Mouse (Mus musculus): ENCODE measurements at regions not wholly inside any gene's neighbourhood (a gene's known extent, or its start where the extent isn't known, plus 50 kb on each side); places are given as distances from the start of the nearest gene placed in this dataset.

GRCm38 (mm10) chr4:72383729-72384128 is 183.0 kb upstream of the Tle1 start:
- no peak overlapping the region for H3K4me3 ChIP-seq (ENCODE audit: low read depth, low read length)
- no peaks in the 10 kb centered on the region for H3K36me3 ChIP-seq (ENCODE audit: control insufficient read depth, insufficient read depth, low read length)
- H3K9me3 ChIP-seq (ENCODE audit: control insufficient read depth, low read length), result no peaks in the 10 kb centered on the region
- H3K4me2 ChIP-seq (replicated peaks; ENCODE audit: low read depth, low read length), result no peak overlapping the region
- DNase-seq (ENCODE audit: low spot score) (no peak), ATAC-seq (ENCODE audit: low FRiP score) (no peak)
- H3K27me3 ChIP-seq (ENCODE audit: control insufficient read depth, insufficient read depth, low read length), result no peaks in the 10 kb centered on the region; the same call in 1 of the 2 replicates
- H3K27ac ChIP-seq (ENCODE audit: low read depth, low read length), result no peak overlapping the region
- H3K9ac ChIP-seq (ENCODE audit: low read depth, low read length), result no peak overlapping the region
- H3K4me1 ChIP-seq (replicated peaks; ENCODE audit: control insufficient read depth, insufficient read depth, low read length), result no peaks in the 10 kb centered on the region
- WGBS, result 73% methylated on average over 2 of the region's 2 CpGs

DNA sequence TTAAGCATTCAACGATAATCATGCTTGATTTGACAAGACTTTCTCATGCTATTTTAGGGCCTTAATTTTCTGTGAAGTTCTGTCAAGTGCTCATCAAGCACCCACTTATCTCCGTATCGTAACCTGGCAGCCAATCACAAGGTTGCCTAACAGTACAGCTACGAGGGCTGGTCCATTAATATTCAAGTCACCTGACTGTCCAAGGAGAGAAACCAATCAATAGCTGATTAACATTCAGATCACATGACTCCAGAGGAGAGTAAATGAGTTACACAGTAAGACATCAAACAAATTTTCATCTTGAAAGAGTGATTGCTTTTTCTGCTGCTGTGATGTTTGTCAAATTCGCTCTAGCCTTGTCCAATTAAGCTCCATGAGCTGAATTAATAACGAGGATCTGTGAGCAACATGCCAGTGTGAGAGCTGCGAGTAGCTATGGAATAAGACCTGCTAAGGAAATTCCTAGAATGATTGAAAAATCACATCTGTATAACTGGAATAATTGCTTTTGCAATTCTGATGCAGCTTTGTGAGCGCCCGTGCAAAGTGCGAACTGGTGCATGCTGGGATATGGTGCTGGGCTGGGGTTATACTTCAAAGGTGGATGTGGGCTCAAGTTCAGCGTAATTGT is 181.9 kb upstream of the Tle1 start:
- WGBS, result 70% methylated on average over 11 of the region's 11 CpGs
- Histone ChIP-seq H3K9ac (ENCODE audit: low read depth, low read length) (no peak overlapping the region), H3K36me3 (ENCODE audit: control insufficient read depth, insufficient read depth, low read length) (no peaks in the 10 kb centered on the region), H3K4me1 (replicated peaks; ENCODE audit: control insufficient read depth, insufficient read depth, low read length) (no peaks in the 10 kb centered on the region), H3K27ac (ENCODE audit: low read depth, low read length) (no peak overlapping the region), H3K27me3 (ENCODE audit: control insufficient read depth, insufficient read depth, low read length) (no peaks in the 10 kb centered on the region; the same call in 1 of the 2 replicates), H3K4me3 (ENCODE audit: low read depth, low read length) (no peak overlapping the region), H3K4me2 (replicated peaks; ENCODE audit: low read depth, low read length) (no peak overlapping the region), H3K9me3 (ENCODE audit: control insufficient read depth, low read length) (no peaks in the 10 kb centered on the region)
- DNase-seq (ENCODE audit: low spot score), result peak; percentile 10
- ATAC-seq (ENCODE audit: low FRiP score), result peak; percentile 58

DNA sequence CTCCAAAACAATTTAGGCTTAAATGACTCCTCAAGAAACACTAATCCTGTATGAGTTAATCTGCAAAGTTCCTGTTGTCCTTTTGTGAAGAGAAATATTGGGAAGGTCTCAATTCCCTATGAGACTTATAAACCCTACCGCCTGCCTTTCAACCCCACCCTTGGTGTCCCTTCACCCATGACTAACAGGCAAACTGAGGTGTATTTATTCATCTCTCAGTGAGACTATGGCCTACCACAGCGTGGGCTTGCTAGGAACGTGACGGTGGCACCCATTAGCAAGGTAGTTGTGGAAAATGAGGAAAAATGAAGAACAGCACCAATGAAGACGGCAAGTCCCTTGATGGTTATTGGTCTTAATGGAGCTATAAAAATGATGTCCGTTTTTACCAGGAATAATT is 181.0 kb upstream of the Tle1 start:
- Histone ChIP-seq H3K27ac (ENCODE audit: low read depth, low read length) (no peak overlapping the region), H3K9me3 (ENCODE audit: control insufficient read depth, low read length) (no peaks in the 10 kb centered on the region), H3K4me2 (replicated peaks; ENCODE audit: low read depth, low read length) (no peak overlapping the region), H3K4me1 (replicated peaks; ENCODE audit: control insufficient read depth, insufficient read depth, low read length) (no peaks in the 10 kb centered on the region), H3K4me3 (ENCODE audit: low read depth, low read length) (no peak overlapping the region), H3K27me3 (ENCODE audit: control insufficient read depth, insufficient read depth, low read length) (no peaks in the 10 kb centered on the region), H3K36me3 (ENCODE audit: control insufficient read depth, insufficient read depth, low read length) (no peaks in the 10 kb centered on the region), H3K9ac (ENCODE audit: low read depth, low read length) (no peak overlapping the region)
- ATAC-seq (ENCODE audit: low FRiP score) (no peak), DNase-seq (ENCODE audit: low spot score) (no peak)
- WGBS, result 83% methylated on average over 6 of the region's 6 CpGs

DNA sequence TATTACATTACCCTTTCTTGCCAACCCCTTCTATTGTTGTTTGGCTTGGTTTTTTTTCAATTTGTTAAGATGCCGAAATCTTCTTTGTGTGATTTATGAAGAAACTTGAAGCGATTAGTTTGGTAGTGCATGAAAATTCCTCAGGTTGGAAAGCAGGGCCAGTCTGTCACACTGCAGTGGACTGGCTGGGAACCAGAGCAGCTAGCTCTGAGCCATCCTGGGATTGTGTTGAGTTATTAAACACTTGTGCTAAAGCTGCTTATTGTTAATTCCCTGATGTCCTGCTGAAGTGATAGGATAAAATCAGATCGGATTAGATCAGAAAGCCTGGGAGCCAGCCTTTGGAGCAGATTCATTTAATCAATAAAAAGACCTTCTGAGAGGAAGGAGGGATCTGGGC is 180.4 kb upstream of the Tle1 start:
- WGBS, result 76% methylated on average over 3 of the region's 3 CpGs
- Histone ChIP-seq H3K9me3 (ENCODE audit: control insufficient read depth, low read length) (no peaks in the 10 kb centered on the region), H3K4me3 (ENCODE audit: low read depth, low read length) (no peak overlapping the region), H3K27me3 (ENCODE audit: control insufficient read depth, insufficient read depth, low read length) (no peaks in the 10 kb centered on the region), H3K4me2 (replicated peaks; ENCODE audit: low read depth, low read length) (no peak overlapping the region), H3K27ac (ENCODE audit: low read depth, low read length) (no peak overlapping the region), H3K9ac (ENCODE audit: low read depth, low read length) (no peak overlapping the region), H3K4me1 (replicated peaks; ENCODE audit: control insufficient read depth, insufficient read depth, low read length) (no peaks in the 10 kb centered on the region), H3K36me3 (ENCODE audit: control insufficient read depth, insufficient read depth, low read length) (no peaks in the 10 kb centered on the region)
- no peak for DNase-seq (ENCODE audit: low spot score)
- no peak for ATAC-seq (ENCODE audit: low FRiP score)

GRCm38 (mm10) chr4:72379515-72379914 is 178.8 kb upstream of the Tle1 start:
- no peak overlapping the region for H3K9ac ChIP-seq (ENCODE audit: low read depth, low read length)
- no peaks in the 10 kb centered on the region for H3K27me3 ChIP-seq (ENCODE audit: control insufficient read depth, insufficient read depth, low read length)
- ATAC-seq (ENCODE audit: low FRiP score) (no peak), DNase-seq (ENCODE audit: low spot score) (no peak)
- H3K27ac ChIP-seq (ENCODE audit: low read depth, low read length), result no peak overlapping the region
- H3K4me3 ChIP-seq (ENCODE audit: low read depth, low read length), result no peak overlapping the region
- H3K4me1 ChIP-seq (replicated peaks; ENCODE audit: control insufficient read depth, insufficient read depth, low read length), result no peaks in the 10 kb centered on the region
- 96% methylated on average over 1 of the region's 1 CpGs for WGBS
- no peak overlapping the region for H3K4me2 ChIP-seq (replicated peaks; ENCODE audit: low read depth, low read length)
- H3K36me3 ChIP-seq (ENCODE audit: control insufficient read depth, insufficient read depth, low read length), result no peaks in the 10 kb centered on the region
- no peaks in the 10 kb centered on the region for H3K9me3 ChIP-seq (ENCODE audit: control insufficient read depth, low read length)

DNA sequence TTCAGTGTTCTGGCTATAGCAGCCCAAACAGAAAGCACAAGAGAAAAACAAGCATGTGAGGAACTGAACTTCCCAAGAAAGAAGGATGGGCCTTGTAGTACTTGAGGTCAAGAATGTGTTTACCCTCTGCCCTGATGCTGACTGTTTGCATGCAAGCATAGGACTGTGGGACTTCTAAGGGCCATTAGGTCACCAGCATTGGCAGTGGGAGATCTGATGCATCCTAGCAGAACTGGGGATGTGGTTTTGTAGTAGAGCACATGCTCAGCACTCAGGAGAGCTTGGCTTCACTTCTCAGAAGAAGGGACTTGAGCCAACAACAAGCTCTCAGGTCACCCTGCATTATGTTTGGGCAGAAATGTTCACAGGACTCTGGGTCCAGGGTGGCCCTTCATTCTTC is 178.3 kb upstream of the Tle1 start:
- Histone ChIP-seq H3K36me3 (ENCODE audit: control insufficient read depth, insufficient read depth, low read length) (no peaks in the 10 kb centered on the region), H3K4me3 (ENCODE audit: low read depth, low read length) (no peak overlapping the region), H3K4me2 (replicated peaks; ENCODE audit: low read depth, low read length) (no peak overlapping the region), H3K27me3 (ENCODE audit: control insufficient read depth, insufficient read depth, low read length) (no peaks in the 10 kb centered on the region), H3K9me3 (ENCODE audit: control insufficient read depth, low read length) (no peaks in the 10 kb centered on the region), H3K27ac (ENCODE audit: low read depth, low read length) (no peak overlapping the region), H3K4me1 (replicated peaks; ENCODE audit: control insufficient read depth, insufficient read depth, low read length) (no peaks in the 10 kb centered on the region), H3K9ac (ENCODE audit: low read depth, low read length) (no peak overlapping the region)
- ATAC-seq (ENCODE audit: low FRiP score) (no peak), DNase-seq (ENCODE audit: low spot score) (no peak)

DNA sequence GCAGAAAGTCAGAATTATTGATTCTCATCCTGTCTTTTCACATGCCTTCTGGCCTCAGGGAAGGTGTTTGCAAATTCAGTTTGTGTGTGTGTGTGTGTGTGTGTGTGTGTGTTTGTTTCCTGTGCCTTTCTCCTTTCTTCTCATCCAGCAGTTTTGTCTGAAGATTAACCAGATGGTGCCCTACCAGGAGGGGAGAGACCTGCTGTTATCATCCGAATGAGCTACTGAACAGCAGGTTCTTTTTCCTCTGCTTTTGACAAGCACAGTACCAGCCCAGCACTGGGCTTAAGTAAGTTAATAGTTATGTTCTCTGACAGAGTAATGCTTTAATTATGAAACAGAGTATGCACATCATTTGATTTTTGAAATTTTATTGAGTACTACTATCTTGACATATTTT is 176.8 kb upstream of the Tle1 start:
- Histone ChIP-seq H3K36me3 (ENCODE audit: control insufficient read depth, insufficient read depth, low read length) (no peaks in the 10 kb centered on the region), H3K4me3 (ENCODE audit: low read depth, low read length) (no peak overlapping the region), H3K27ac (ENCODE audit: low read depth, low read length) (no peak overlapping the region), H3K4me1 (replicated peaks; ENCODE audit: control insufficient read depth, insufficient read depth, low read length) (no peaks in the 10 kb centered on the region), H3K9ac (ENCODE audit: low read depth, low read length) (no peak overlapping the region), H3K27me3 (ENCODE audit: control insufficient read depth, insufficient read depth, low read length) (no peaks in the 10 kb centered on the region), H3K4me2 (replicated peaks; ENCODE audit: low read depth, low read length) (no peak overlapping the region), H3K9me3 (ENCODE audit: control insufficient read depth, low read length) (no peaks in the 10 kb centered on the region)
- 23% methylated on average over 1 of the region's 1 CpGs for WGBS
- DNase-seq (ENCODE audit: low spot score), result no peak
- no peak for ATAC-seq (ENCODE audit: low FRiP score)

DNA sequence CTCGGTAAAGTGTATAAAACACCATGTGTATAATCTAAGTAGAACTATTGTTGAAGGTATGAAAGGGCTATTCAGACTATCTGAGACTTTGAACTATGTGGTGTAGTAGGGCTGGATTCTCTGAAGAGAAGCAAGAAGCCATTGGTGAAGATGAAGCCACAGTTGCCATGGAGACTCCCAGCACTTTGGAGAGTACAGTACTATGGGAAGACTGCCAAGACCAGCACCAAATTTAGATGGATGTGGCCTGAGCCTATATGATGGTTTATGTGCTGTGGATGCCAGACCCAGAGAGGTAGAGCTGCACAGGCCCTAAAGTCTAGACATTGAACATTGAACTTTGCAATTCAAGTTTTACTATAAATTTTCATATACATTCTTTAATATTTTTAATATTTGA is 151.3 kb upstream of the Tle1 start:
- Histone ChIP-seq H3K4me3 (ENCODE audit: low read depth, low read length) (no peak overlapping the region), H3K36me3 (ENCODE audit: control insufficient read depth, insufficient read depth, low read length) (no peaks in the 10 kb centered on the region), H3K9ac (ENCODE audit: low read depth, low read length) (no peak overlapping the region), H3K9me3 (ENCODE audit: control insufficient read depth, low read length) (no peaks in the 10 kb centered on the region), H3K4me1 (replicated peaks; ENCODE audit: control insufficient read depth, insufficient read depth, low read length) (no peaks in the 10 kb centered on the region), H3K4me2 (replicated peaks; ENCODE audit: low read depth, low read length) (no peak overlapping the region), H3K27ac (ENCODE audit: low read depth, low read length) (no peak overlapping the region), H3K27me3 (ENCODE audit: control insufficient read depth, insufficient read depth, low read length) (no peaks in the 10 kb centered on the region)
- ATAC-seq (ENCODE audit: low FRiP score) (no peak), DNase-seq (ENCODE audit: low spot score) (no peak)
- WGBS, result 91% methylated on average over 1 of the region's 1 CpGs

DNA sequence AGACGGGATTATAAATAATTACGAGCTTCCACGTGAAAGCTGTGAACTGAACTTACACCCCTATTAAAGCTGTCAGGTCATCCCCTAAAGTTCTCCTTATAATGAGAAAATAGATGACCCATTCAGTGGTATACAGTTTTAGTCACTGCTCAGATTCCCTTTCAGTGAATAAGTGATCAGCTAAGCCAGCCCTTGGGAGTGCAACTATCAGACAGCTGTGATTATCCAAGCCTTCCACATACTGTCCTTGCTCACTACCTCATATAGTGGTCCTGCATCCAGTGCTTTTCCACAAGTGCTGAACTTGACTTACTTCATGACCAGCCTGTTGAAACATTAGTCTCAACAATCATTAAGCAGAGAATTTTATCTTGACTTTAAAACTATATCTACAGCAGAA is 131.2 kb upstream of the Tle1 start:
- WGBS, result 81% methylated on average over 3 of the region's 3 CpGs
- Histone ChIP-seq H3K27ac (ENCODE audit: low read depth, low read length) (no peak overlapping the region), H3K4me3 (ENCODE audit: low read depth, low read length) (no peak overlapping the region), H3K4me2 (replicated peaks; ENCODE audit: low read depth, low read length) (no peak overlapping the region), H3K9ac (ENCODE audit: low read depth, low read length) (no peak overlapping the region), H3K9me3 (ENCODE audit: control insufficient read depth, low read length) (no peaks in the 10 kb centered on the region), H3K27me3 (ENCODE audit: control insufficient read depth, insufficient read depth, low read length) (no peaks in the 10 kb centered on the region), H3K36me3 (ENCODE audit: control insufficient read depth, insufficient read depth, low read length) (no peaks in the 10 kb centered on the region), H3K4me1 (replicated peaks; ENCODE audit: control insufficient read depth, insufficient read depth, low read length) (no peaks in the 10 kb centered on the region)
- ATAC-seq (ENCODE audit: low FRiP score) (no peak), DNase-seq (ENCODE audit: low spot score) (no peak)

All from hindbrain, embryonic 11.5 days (tissue).